Mouse (Mus musculus) heart, adult 2 months (tissue): ENCODE data around the gene Zfp553. TPM values are rescaled to one million over a fixed set of nuclear protein-coding genes. Genes with fewer than 3 reads are reported as not detected.

Experiments used
- DNase-seq, 2 experiments: peaks; one replicate each; pipeline ENCODE4 v3.0.0; 2021
- H3K27ac ChIP-seq: fragments of 200-600 bp; 2 replicates; pipeline ENCODE4 v1.8.1; 2022
- H3K27me3 ChIP-seq: fragments of 200-500 bp; 2 replicates; pipeline ENCODE4 v1.6.1; 2012; ENCODE audit warnings: mild to moderate bottlenecking, low read length, inconsistent platforms, mixed read lengths; ENCODE audit not compliant: control insufficient read depth, insufficient read depth
- H3K36me3 ChIP-seq: fragments of 200-500 bp; 2 replicates; pipeline ENCODE4 v1.6.1; 2012; ENCODE audit warnings: low read length, inconsistent platforms; ENCODE audit not compliant: control insufficient read depth, insufficient read depth
- H3K4me1 ChIP-seq: fragments of 200-500 bp; 2 replicates; pipeline ENCODE4 v1.6.1; 2011; ENCODE audit warnings: low read length; ENCODE audit not compliant: control insufficient read depth, insufficient read depth
- H3K4me3 ChIP-seq: fragments of 200-600 bp; 2 replicates; pipeline ENCODE4 v1.8.1; 2022
- H3K79me2 ChIP-seq: fragments of 200-500 bp; replicated peaks from 2 replicates; pipeline ENCODE4 v1.6.1; 2012; ENCODE audit warnings: mild to moderate bottlenecking, inconsistent platforms, low read length, moderate library complexity, mixed read lengths; ENCODE audit not compliant: control insufficient read depth, insufficient read depth
- H3K9ac ChIP-seq: fragments of 200-500 bp; 2 replicates; pipeline ENCODE4 v1.6.1; 2012; ENCODE audit warnings: low read depth, mild to moderate bottlenecking, control low read depth, inconsistent platforms, low read length, mixed read lengths
- CTCF ChIP-seq: fragments of 200-600 bp; IDR thresholded peaks from 2 replicates; pipeline ENCODE4 v1.8.1; 2022; ENCODE audit warnings: antibody characterized with exemption, mild to moderate bottlenecking, moderate library complexity
- EP300 ChIP-seq: fragments of 200-500 bp; IDR thresholded peaks from 2 replicates; pipeline ENCODE4 v1.6.1; 2011; ENCODE audit warnings: low read depth, low read length, control low read depth; ENCODE audit not compliant: insufficient read depth
- POLR2A ChIP-seq: fragments of 200-500 bp; IDR thresholded peaks from 2 replicates; pipeline ENCODE4 v1.6.1; 2011; ENCODE audit warnings: mild to moderate bottlenecking, low read depth, low read length, control low read depth; ENCODE audit not compliant: insufficient read depth
- WGBS: fragments of 180-500 bp; shearing (Covaris S2); methylation state at CpG from one replicate; pipeline ENCODE4 v1.1.7; 2018; 5-methylcytosine and 5-hydroxymethylcytosine counted together
- intact Hi-C: fragments of 180-260 bp; cut with DNase I; formaldehyde crosslinking; loops from one replicate; pipeline ENCODE4 v1.15.1; 2025
- polyA plus RNA-seq: library from polyadenylated mRNA; depleted of rRNA; stranded (reverse); fragments of >200 nt; gene quantifications from 2 replicates; pipeline ENCODE4 v1.2.3, GENCODE M21; 2012
- total RNA-seq, 2 experiments: library from RNA; stranded (reverse); gene quantifications; 2 replicates each; pipeline ENCODE4 v1.2.3; 2021

Zfp553 gene
- total and polyA plus RNA-seq, 3 experiments, result 5.0 to 6.3 (median 6.0) TPM

- Histone ChIP-seq H3K79me2 (no peaks in the 10 kb centered on the region), H3K9ac (no peak overlapping the region), H3K27me3 (no peaks in the 10 kb centered on the region), H3K36me3 (no peaks in the 10 kb centered on the region), H3K27ac (no peak overlapping the region), H3K4me1 (peaks cover 2% of the 10 kb centered on the region), H3K4me3 (no peak overlapping the region)
- WGBS, result 71% methylated on average over 10 of the region's 10 CpGs
- no peak for TF ChIP-seq CTCF
- TF ChIP-seq POLR2A, result no peak
- TF ChIP-seq EP300, result no peak
- no peak for DNase-seq
- intact Hi-C loops, result loop anchor here (5.0 kb wide), 1 partner anchor 45 kb away; no protein-coding TSS in a partner anchor
Measured at GRCm38 (mm10) chr7:127262218-127262961, 29.5 kb downstream of the Zfp553 start.

GRCm38 (mm10) chr7:127263526-127263925, 30.7 kb downstream of the Zfp553 start:
- no peak overlapping the region for H3K9ac ChIP-seq
- no peak for DNase-seq
- no peaks in the 10 kb centered on the region for H3K79me2 ChIP-seq
- 89% methylated on average over 3 of the region's 3 CpGs for WGBS
- H3K27me3 ChIP-seq, result no peaks in the 10 kb centered on the region
- TF ChIP-seq POLR2A (no peak), CTCF (no peak), EP300 (no peak)
- H3K4me1 ChIP-seq, result peaks cover 2% of the 10 kb centered on the region
- intact Hi-C loops, result loop anchor here (5.0 kb wide), 1 partner anchor 44 kb away; no protein-coding TSS in a partner anchor
- H3K4me3 ChIP-seq, result no peak overlapping the region
- no peak overlapping the region for H3K27ac ChIP-seq
- H3K36me3 ChIP-seq, result no peaks in the 10 kb centered on the region

GRCm38 (mm10) chr7:127270256-127270655, 37.4 kb downstream of the Zfp553 start:
- 76% methylated on average over 2 of the region's 2 CpGs for WGBS
- no peak overlapping the region for H3K9ac ChIP-seq
- intact Hi-C loops, result no loop called here
- H3K27me3 ChIP-seq, result no peaks in the 10 kb centered on the region
- H3K36me3 ChIP-seq, result peaks cover 5% of the 10 kb centered on the region; the same call in 1 of the 2 replicates
- H3K27ac ChIP-seq, result no peak overlapping the region
- peaks cover 5% of the 10 kb centered on the region for H3K4me1 ChIP-seq
- no peak for TF ChIP-seq EP300
- no peak for TF ChIP-seq CTCF
- TF ChIP-seq POLR2A, result no peak
- no peak overlapping the region for H3K4me3 ChIP-seq
- no peak for DNase-seq
- H3K79me2 ChIP-seq, result no peaks in the 10 kb centered on the region

GRCm38 (mm10) chr7:127270666-127271065, 37.8 kb downstream of the Zfp553 start:
- intact Hi-C loops, result no loop called here

GRCm38 (mm10) chr7:127271093-127271492, 38.2 kb downstream of the Zfp553 start:
- Histone ChIP-seq H3K9ac (no peak overlapping the region), H3K4me1 (peaks cover 5% of the 10 kb centered on the region), H3K27me3 (no peaks in the 10 kb centered on the region), H3K36me3 (peaks cover 5% of the 10 kb centered on the region; the same call in 1 of the 2 replicates), H3K27ac (no peak overlapping the region), H3K4me3 (no peak overlapping the region), H3K79me2 (no peaks in the 10 kb centered on the region)
- 94% methylated on average over 4 of the region's 4 CpGs for WGBS
- intact Hi-C loops, result no loop called here
- no peak for DNase-seq
- TF ChIP-seq POLR2A, result no peak
- TF ChIP-seq EP300, result no peak

More at GRCm38 (mm10) chr7:127270666-127271065, 37.8 kb downstream of the Zfp553 start:
- Histone ChIP-seq H3K9ac (no peak overlapping the region), H3K36me3 (peaks cover 5% of the 10 kb centered on the region; the same call in 1 of the 2 replicates), H3K4me1 (peaks cover 5% of the 10 kb centered on the region), H3K27me3 (no peaks in the 10 kb centered on the region), H3K4me3 (no peak overlapping the region), H3K79me2 (no peaks in the 10 kb centered on the region), H3K27ac (no peak overlapping the region)
- no peak for DNase-seq
- TF ChIP-seq POLR2A (no peak), EP300 (no peak), CTCF (no peak)
- WGBS, result 89% methylated on average over 5 of the region's 5 CpGs

- TF ChIP-seq POLR2A (no peak), CTCF (no peak), EP300 (no peak)
- intact Hi-C loops, result no loop called here
- 88% methylated on average over 15 of the region's 15 CpGs for WGBS
- no peak overlapping the region for H3K27ac ChIP-seq
- no peak overlapping the region for H3K9ac ChIP-seq
- peaks cover 5% of the 10 kb centered on the region; the same call in 1 of the 2 replicates for H3K36me3 ChIP-seq
- peak overlapping the region; percentile 82 for H3K4me3 ChIP-seq
- H3K27me3 ChIP-seq, result no peaks in the 10 kb centered on the region
- no peak for DNase-seq
- peaks cover 5% of the 10 kb centered on the region for H3K4me1 ChIP-seq
- no peaks in the 10 kb centered on the region for H3K79me2 ChIP-seq
Measured at GRCm38 (mm10) chr7:127272566-127272965, 39.7 kb downstream of the Zfp553 start.
